Mouse (Mus musculus): ENCODE data around the gene Btbd3. TPM values are rescaled to one million over a fixed set of nuclear protein-coding genes. Genes with fewer than 3 reads are reported as not detected.

Btbd3 gene
- polyA plus RNA-seq, 1 experiment: not detected

- TF ChIP-seq GATA1 (IDR thresholded peaks at IDR 0.05; ENCODE audit: low read length): no peak
These were observed 17.2 kb downstream of the Btbd3 start for GRCm38 (mm10) chr2:138273404-138274073.

DNA sequence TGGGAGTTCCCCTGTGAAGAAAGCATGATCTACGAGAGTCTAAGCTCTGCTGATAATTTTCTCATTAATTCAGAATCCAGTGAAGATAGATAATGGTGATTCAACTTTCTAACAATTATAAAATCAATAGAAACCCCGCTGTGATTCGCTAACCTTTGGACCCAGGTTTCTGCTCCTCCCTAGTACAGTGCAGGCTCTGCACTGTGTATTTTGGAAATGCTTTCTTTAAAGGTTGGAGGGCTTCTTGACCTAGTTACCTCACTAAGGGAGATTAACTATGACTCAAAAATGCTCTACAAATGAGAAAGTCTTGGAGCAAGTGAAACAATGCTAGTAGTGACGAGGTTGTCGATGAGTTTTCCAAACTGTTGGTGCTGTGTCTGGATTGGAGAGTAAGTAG is 17.7 kb downstream of the Btbd3 start:
- TF ChIP-seq GATA1 (IDR thresholded peaks at IDR 0.05; ENCODE audit: low read length): no peak

GRCm38 (mm10) chr2:138277842-138278691 is 21.7 kb downstream of the Btbd3 start:
- TF ChIP-seq GATA1 (IDR thresholded peaks at IDR 0.05; ENCODE audit: low read length): no peak

DNA sequence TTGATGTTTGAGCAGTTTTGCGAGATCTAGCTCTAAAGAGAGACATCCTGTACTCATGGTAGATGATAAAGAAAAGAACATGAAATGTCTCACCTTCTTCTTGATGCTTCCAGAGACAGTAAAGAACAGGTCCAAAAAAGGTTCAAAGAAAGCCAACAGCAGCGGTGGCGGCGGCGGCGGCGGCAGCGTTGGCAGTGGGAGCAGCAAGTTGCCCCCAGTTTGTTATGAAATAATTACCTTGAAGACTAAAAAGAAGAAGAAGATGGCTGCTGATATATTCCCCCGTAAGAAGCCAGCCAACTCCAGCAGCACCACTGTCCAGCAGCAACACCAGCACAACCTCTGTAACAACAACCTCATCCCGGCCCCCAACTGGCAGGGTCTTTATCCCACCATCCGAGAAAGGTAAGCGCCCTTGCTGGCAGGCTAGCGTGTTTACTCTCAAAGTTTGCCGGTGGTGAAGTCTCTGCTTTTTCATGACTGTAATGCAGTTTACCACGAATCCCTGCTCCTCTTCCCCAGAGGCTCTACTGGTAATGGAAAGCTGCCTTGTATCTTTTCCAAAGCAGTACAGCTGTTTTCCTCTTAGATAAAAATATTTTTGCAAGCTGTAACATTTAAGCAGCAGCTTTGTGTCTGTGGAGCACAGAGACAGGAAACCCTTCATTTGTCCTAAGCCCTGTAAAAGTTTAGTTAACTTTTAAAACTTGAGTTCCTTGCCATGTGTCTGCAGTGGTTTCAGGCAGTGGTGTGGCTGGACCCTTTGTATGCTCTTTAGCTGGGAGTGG is 22.7 kb downstream of the Btbd3 start:
- TF ChIP-seq GATA1 (IDR thresholded peaks at IDR 0.05; ENCODE audit: low read length): no peak

DNA sequence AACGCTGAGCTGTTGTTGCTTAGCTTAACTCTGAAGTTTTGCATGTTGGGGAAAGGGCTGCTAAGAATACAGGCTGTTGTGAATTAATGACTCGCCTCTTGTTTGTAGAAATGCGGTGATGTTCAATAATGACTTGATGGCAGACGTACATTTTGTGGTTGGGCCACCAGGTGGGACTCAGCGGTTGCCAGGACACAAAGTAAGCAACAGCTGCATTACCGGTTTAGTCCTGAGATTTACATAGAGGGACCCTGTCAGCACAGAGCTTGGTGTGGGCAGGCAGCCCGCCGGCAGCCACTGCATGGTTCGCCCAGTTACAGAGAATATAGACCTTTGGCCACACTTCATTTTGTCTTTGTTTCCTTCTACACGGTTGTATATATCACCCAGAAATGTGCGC is 23.3 kb downstream of the Btbd3 start:
- TF ChIP-seq GATA1 (IDR thresholded peaks at IDR 0.05; ENCODE audit: low read length): no peak

DNA sequence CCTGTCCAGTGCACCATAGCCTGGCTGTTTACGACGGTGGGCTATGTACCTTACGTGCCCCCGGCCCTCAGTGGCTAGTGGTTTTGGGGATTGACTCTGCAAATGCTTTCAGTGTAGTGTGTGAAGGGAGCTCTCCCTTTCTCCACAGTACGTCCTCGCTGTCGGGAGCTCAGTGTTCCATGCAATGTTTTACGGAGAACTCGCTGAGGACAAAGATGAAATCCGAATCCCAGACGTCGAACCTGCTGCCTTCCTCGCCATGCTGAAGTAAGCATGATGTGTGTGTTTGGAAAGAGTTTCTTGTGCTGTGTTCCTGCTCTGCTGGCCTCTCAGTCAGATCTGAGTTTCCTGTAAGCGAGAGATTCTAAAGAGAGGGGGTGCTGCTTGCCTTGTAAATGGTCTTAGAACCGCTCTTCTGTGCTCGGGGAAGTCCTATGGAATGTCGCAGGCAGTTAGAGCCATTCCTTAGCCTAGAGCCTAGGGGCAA is 23.9 kb downstream of the Btbd3 start:
- TF ChIP-seq GATA1 (IDR thresholded peaks at IDR 0.05; ENCODE audit: low read length): no peak

GRCm38 (mm10) chr2:138281550-138282201 is 25.3 kb downstream of the Btbd3 start:
- no peak for TF ChIP-seq GATA1 (IDR thresholded peaks at IDR 0.05; ENCODE audit: low read length)

DNA sequence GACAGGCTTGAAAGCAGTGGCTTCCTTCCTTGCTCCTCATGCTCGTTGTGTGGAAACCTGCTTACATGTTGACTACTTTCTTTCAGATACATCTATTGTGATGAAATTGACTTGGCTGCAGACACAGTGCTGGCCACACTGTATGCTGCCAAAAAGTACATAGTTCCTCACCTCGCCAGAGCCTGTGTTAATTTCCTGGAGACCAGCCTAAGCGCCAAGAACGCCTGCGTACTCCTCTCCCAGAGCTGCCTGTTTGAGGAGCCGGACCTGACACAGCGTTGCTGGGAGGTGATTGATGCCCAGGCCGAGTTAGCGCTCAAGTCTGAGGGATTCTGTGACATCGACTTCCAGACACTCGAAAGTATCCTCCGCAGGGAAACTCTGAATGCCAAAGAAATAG is 27.0 kb downstream of the Btbd3 start:
- no peak for TF ChIP-seq GATA1 (IDR thresholded peaks at IDR 0.05; ENCODE audit: low read length)

DNA sequence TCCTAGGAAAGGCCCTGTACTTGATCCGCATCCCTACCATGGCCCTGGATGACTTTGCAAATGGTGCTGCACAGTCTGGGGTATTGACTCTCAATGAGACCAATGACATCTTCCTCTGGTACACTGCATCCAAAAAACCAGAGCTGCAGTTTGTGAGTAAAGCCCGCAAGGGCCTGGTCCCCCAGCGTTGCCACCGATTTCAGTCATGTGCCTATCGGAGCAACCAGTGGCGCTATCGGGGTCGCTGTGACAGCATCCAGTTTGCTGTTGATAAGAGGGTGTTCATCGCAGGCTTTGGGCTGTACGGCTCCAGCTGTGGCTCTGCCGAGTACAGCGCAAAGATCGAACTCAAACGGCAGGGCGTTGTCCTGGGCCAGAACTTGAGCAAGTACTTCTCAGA is 27.5 kb downstream of the Btbd3 start:
- TF ChIP-seq GATA1 (IDR thresholded peaks at IDR 0.05; ENCODE audit: low read length): no peak

GRCm38 (mm10) chr2:138285811-138286210 is 29.4 kb downstream of the Btbd3 start:
- no peak for TF ChIP-seq GATA1 (IDR thresholded peaks at IDR 0.05; ENCODE audit: low read length)

- TF ChIP-seq GATA1 (IDR thresholded peaks at IDR 0.05; ENCODE audit: low read length): no peak
These were observed 33.8 kb downstream of the Btbd3 start for GRCm38 (mm10) chr2:138290154-138290553.

GRCm38 (mm10) chr2:138294286-138294685 is 37.9 kb downstream of the Btbd3 start:
- no peak for TF ChIP-seq GATA1 (IDR thresholded peaks at IDR 0.05; ENCODE audit: low read length)

DNA sequence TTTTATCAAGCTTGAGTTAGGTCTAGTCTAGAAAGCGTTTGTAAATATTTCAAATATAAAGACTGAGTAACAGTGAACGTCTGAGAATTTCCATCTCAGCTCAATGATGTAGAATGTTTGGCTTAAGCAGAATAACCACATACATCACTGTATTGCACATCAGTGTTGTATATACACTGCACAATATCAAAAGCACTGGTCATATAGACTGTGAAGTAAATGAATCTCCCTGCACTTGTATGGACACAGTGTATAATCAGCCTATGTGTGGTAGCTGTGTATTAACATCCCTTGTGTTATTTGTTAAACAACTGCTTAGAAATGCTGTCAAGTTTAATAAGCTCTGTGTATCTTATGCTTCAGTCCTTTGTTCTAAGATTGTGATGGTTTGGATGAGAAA is 49.9 kb downstream of the Btbd3 start:
- TF ChIP-seq GATA1 (IDR thresholded peaks at IDR 0.05; ENCODE audit: low read length): no peak

DNA sequence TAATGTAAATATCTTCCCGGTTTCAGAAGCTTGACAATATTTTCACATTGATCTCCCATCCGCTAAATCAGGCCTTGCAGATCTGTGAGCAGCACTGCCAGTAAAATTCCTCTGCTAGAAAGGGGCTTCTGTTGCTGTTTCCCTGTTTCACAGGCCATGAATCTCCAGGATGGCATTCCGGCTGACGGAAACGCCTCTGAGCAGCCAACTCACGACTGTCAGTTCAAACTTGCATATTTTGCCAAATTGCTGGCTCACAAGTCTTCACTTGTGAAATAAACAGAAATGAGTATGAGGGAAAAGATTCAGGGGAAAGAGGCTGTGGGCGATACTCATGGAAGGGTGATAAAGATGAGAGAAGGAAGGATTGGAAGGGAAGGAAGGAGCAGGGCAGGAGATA is 59.3 kb downstream of the Btbd3 start:
- TF ChIP-seq GATA1 (IDR thresholded peaks at IDR 0.05; ENCODE audit: low read length): no peak

- TF ChIP-seq GATA1 (IDR thresholded peaks at IDR 0.05; ENCODE audit: low read length): no peak
These were observed 64.0 kb downstream of the Btbd3 start for GRCm38 (mm10) chr2:138320408-138320807.
